Mouse (Mus musculus) heart, embryonic 16.5 days (tissue): ENCODE data around the gene Mep1a. TPM values are rescaled to one million over a fixed set of nuclear protein-coding genes. Genes with fewer than 3 reads are reported as not detected.

Experiments
- ATAC-seq: fragments of 200-750 bp; cut with Nextera tagmentation; replicated peaks from 2 replicates; pipeline ENCODE4 v1.8.0; 2017; ENCODE audit warnings: moderate number of reproducible peaks; ENCODE audit not compliant: insufficient read depth, low FRiP score; ENCODE audit errors: extremely low read depth
- H3K27ac ChIP-seq: fragments of 300-500 bp; sonication (generic); 2 replicates; pipeline ENCODE4 v1.5.1; 2014; ENCODE audit warnings: mild to moderate bottlenecking, low read length, control low read depth, moderate library complexity
- H3K27me3 ChIP-seq: fragments of 300-500 bp; sonication (generic); 2 replicates; pipeline ENCODE4 v1.6.1; 2014; ENCODE audit warnings: low read length, mixed read lengths; ENCODE audit not compliant: control insufficient read depth, insufficient read depth
- H3K36me3 ChIP-seq: fragments of 300-500 bp; sonication (generic); 2 replicates; pipeline ENCODE4 v1.6.1; 2014; ENCODE audit not compliant: control insufficient read depth, insufficient read depth
- H3K4me1 ChIP-seq: fragments of 300-500 bp; sonication (generic); 2 replicates; pipeline ENCODE4 v1.6.1; 2014; ENCODE audit warnings: low read length, mixed read lengths; ENCODE audit not compliant: control insufficient read depth, insufficient read depth
- H3K4me2 ChIP-seq: fragments of 300-500 bp; sonication (generic); 2 replicates; pipeline ENCODE4 v1.6.1; 2014; ENCODE audit warnings: low read depth, mild to moderate bottlenecking, control low read depth, low read length
- H3K4me3 ChIP-seq: fragments of 300-500 bp; sonication (generic); 2 replicates; pipeline ENCODE4 v1.5.1; 2014; ENCODE audit warnings: mild to moderate bottlenecking, control low read depth, low read length
- H3K9ac ChIP-seq: fragments of 300-500 bp; sonication (generic); 2 replicates; pipeline ENCODE4 v1.6.1; 2014; ENCODE audit warnings: low read length, control low read depth
- H3K9me3 ChIP-seq: fragments of 300-500 bp; sonication (generic); replicated peaks from 2 replicates; pipeline ENCODE4 v1.6.1; 2016; ENCODE audit warnings: low read length; ENCODE audit not compliant: control insufficient read depth
- WGBS: fragments of 180-500 bp; shearing (Covaris S2); extraction: QIAGEN DNeasy Blood & Tissue Kit; methylation state at CpG from one replicate; pipeline ENCODE4 v1.1.7; 2014; 5-methylcytosine and 5-hydroxymethylcytosine counted together
- polyA plus RNA-seq: library from polyadenylated mRNA; unstranded; fragments of >200 nt; fragmentation: Nextera tagmentation; extraction: Ambion mirVana; gene quantifications from 2 replicates; pipeline ENCODE4 v1.2.1, GENCODE M21; 2015

Gene Mep1a
- polyA plus RNA-seq, 1 experiment from 2014 or later: 1.2 TPM

- no peak overlapping the region for H3K4me3 ChIP-seq
- H3K9ac ChIP-seq: no peak overlapping the region
- H3K27ac ChIP-seq: no peak overlapping the region
- ATAC-seq: no peak
- no peak overlapping the region for H3K4me2 ChIP-seq
- H3K36me3 ChIP-seq: no peaks in the 10 kb centered on the region
- 58% methylated on average over 3 of the region's 3 CpGs for WGBS
- no peaks in the 10 kb centered on the region; the same call in 1 of the 2 replicates for H3K27me3 ChIP-seq
- H3K9me3 ChIP-seq: no peaks in the 10 kb centered on the region; the same call in 1 of the 2 replicates
- H3K4me1 ChIP-seq: no peaks in the 10 kb centered on the region
Measured at GRCm38 (mm10) chr17:43520166-43520565, 17.6 kb upstream of the Mep1a start.

- 0 out of 2 replicates have a peak, but pooled peaks have one; percentile 14 for ATAC-seq
- Histone ChIP-seq H3K4me3 (no peak overlapping the region), H3K27ac (no peak overlapping the region), H3K4me1 (no peaks in the 10 kb centered on the region), H3K27me3 (no peaks in the 10 kb centered on the region; the same call in 1 of the 2 replicates), H3K36me3 (no peaks in the 10 kb centered on the region), H3K9ac (no peak overlapping the region), H3K4me2 (0 out of 2 replicates have a peak overlapping the region, but pooled peaks have one; percentile 7), H3K9me3 (peaks cover 6% of the 10 kb centered on the region)
- 24% methylated on average over 18 of the region's 18 CpGs for WGBS
Measured at GRCm38 (mm10) chr17:43518644-43519409, 16.2 kb upstream of the Mep1a start.

GRCm38 (mm10) chr17:43510782-43511181, 8.2 kb upstream of the Mep1a start:
- WGBS: 80% methylated on average over 4 of the region's 4 CpGs

GRCm38 (mm10) chr17:43504594-43504934, 2.0 kb upstream of the Mep1a start:
- ATAC-seq: no peak
- Histone ChIP-seq H3K27ac (no peak overlapping the region), H3K4me2 (no peak overlapping the region), H3K9me3 (no peaks in the 10 kb centered on the region), H3K4me3 (no peak overlapping the region), H3K27me3 (no peaks in the 10 kb centered on the region), H3K36me3 (no peaks in the 10 kb centered on the region), H3K4me1 (no peaks in the 10 kb centered on the region), H3K9ac (no peak overlapping the region)
- 53% methylated on average over 6 of the region's 6 CpGs for WGBS

More at GRCm38 (mm10) chr17:43510782-43511181, 8.2 kb upstream of the Mep1a start:
- Histone ChIP-seq H3K36me3 (no peaks in the 10 kb centered on the region), H3K4me3 (no peak overlapping the region), H3K9ac (no peak overlapping the region), H3K4me1 (no peaks in the 10 kb centered on the region), H3K9me3 (peaks cover 6% of the 10 kb centered on the region), H3K27ac (no peak overlapping the region), H3K27me3 (no peaks in the 10 kb centered on the region), H3K4me2 (no peak overlapping the region)
- ATAC-seq: no peak

GRCm38 (mm10) chr17:43503861-43504593, 1.4 kb upstream of the Mep1a start:
- Histone ChIP-seq H3K4me1 (no peaks in the 10 kb centered on the region), H3K27ac (no peak overlapping the region), H3K9ac (no peak overlapping the region), H3K4me3 (no peak overlapping the region), H3K9me3 (no peaks in the 10 kb centered on the region), H3K4me2 (no peak overlapping the region), H3K36me3 (no peaks in the 10 kb centered on the region), H3K27me3 (no peaks in the 10 kb centered on the region)
- ATAC-seq: no peak
- WGBS: 47% methylated on average over 4 of the region's 4 CpGs

GRCm38 (mm10) chr17:43501631-43502030, 981 bp downstream of the Mep1a start:
- H3K9me3 ChIP-seq: no peaks in the 10 kb centered on the region
- no peaks in the 10 kb centered on the region for H3K4me1 ChIP-seq
- no peak overlapping the region for H3K4me3 ChIP-seq
- H3K36me3 ChIP-seq: no peaks in the 10 kb centered on the region
- no peak overlapping the region for H3K4me2 ChIP-seq
- no peak overlapping the region for H3K27ac ChIP-seq
- ATAC-seq: no peak
- WGBS: 83% methylated on average over 5 of the region's 5 CpGs
- H3K9ac ChIP-seq: no peak overlapping the region
- H3K27me3 ChIP-seq: no peaks in the 10 kb centered on the region

GRCm38 (mm10) chr17:43501223-43501622, 1.4 kb downstream of the Mep1a start:
- Histone ChIP-seq H3K9me3 (no peaks in the 10 kb centered on the region), H3K4me3 (no peak overlapping the region), H3K4me1 (no peaks in the 10 kb centered on the region), H3K27me3 (no peaks in the 10 kb centered on the region), H3K36me3 (no peaks in the 10 kb centered on the region), H3K27ac (no peak overlapping the region), H3K9ac (no peak overlapping the region), H3K4me2 (no peak overlapping the region)
- ATAC-seq: no peak
- 53% methylated on average over 3 of the region's 3 CpGs for WGBS

- WGBS: 78% methylated on average over 1 of the region's 1 CpGs
Measured at GRCm38 (mm10) chr17:43500513-43500912, 2.1 kb downstream of the Mep1a start.

GRCm38 (mm10) chr17:43497521-43497920, 5.1 kb downstream of the Mep1a start:
- Histone ChIP-seq H3K4me3 (no peak overlapping the region), H3K36me3 (no peaks in the 10 kb centered on the region), H3K27me3 (no peaks in the 10 kb centered on the region), H3K27ac (no peak overlapping the region), H3K4me1 (no peaks in the 10 kb centered on the region), H3K9ac (no peak overlapping the region), H3K4me2 (no peak overlapping the region), H3K9me3 (no peaks in the 10 kb centered on the region)
- ATAC-seq: 0 out of 2 replicates have a peak, but pooled peaks have one; percentile 28
- WGBS: 30% methylated on average over 4 of the region's 4 CpGs

More at GRCm38 (mm10) chr17:43500513-43500912, 2.1 kb downstream of the Mep1a start:
- no peak for ATAC-seq
- Histone ChIP-seq H3K4me3 (no peak overlapping the region), H3K9ac (no peak overlapping the region), H3K27ac (no peak overlapping the region), H3K27me3 (no peaks in the 10 kb centered on the region), H3K9me3 (no peaks in the 10 kb centered on the region), H3K4me2 (no peak overlapping the region), H3K36me3 (no peaks in the 10 kb centered on the region), H3K4me1 (no peaks in the 10 kb centered on the region)
